Mouse (Mus musculus): Measurements from ENCODE around the gene Gm5108.

DNA sequence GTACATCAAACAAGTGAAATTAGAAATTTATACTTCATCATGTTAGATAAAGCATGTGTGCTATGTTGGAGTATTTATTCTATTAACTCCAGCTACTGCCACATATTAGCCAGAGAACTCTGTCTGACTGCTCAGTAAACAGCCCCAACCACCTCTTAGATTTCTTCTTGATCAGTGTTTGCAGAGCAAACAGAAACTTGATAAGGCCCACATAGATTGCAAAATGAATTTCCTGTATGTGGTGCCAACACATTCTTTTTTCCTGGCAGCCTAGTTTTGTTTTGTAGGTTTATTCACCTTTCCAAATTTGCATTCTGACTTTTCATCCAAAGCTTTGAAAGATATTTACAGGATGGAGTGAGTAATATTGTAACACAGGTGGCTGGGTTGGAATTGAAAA lies 49.0 kb downstream of the Gm5108 start:
- TF ChIP-seq TAL1 (IDR thresholded peaks at IDR 0.05; ENCODE audit: low read length) = no peak
- no peak for TF ChIP-seq GATA1 (IDR thresholded peaks at IDR 0.05; ENCODE audit: low read length)

Data from erythroblast, embryonic 14.5 days (primary cell).